Mouse (Mus musculus) MEL (cell line): Measurements from ENCODE around the gene Olfr1370. TPM values are rescaled to one million over a fixed set of nuclear protein-coding genes. Genes with fewer than 3 reads are reported as not detected.

Source experiments
- DNase-seq: peaks from one replicate; pipeline ENCODE4 v3.0.0; 2011; ENCODE audit warnings: low read depth, low spot score
- H3K27ac ChIP-seq: 2 replicates; pipeline ENCODE4 v1.5.1; 2012; ENCODE audit warnings: low read depth, mild to moderate bottlenecking, control low read depth, low read length, moderate library complexity; ENCODE audit not compliant: control insufficient read depth
- H3K27me3 ChIP-seq, 2 experiments: fragments of 150-350 bp in 1 of 2; sonication (generic) in 1 of 2; 2 replicates each; pipeline ENCODE4 v1.6.1; 2012; ENCODE audit warnings: low read length in 2 of 2, mild to moderate bottlenecking in 2 of 2, improper control_type of control experiment in 1 of 2, moderate library complexity in 1 of 2; ENCODE audit not compliant: insufficient read depth in 2 of 2, control insufficient read depth in 1 of 2
- H3K36me3 ChIP-seq, 2 experiments: 2 replicates each; pipeline ENCODE4 v1.6.1; 2012 to 2014; ENCODE audit warnings: low read length in 2 of 2, improper control_type of control experiment in 1 of 2, inconsistent platforms in 1 of 2, mild to moderate bottlenecking in 1 of 2; ENCODE audit not compliant: insufficient read depth in 2 of 2, control insufficient read depth in 1 of 2
- H3K4me1 ChIP-seq, 2 experiments: fragments of 150-350 bp in 1 of 2; sonication (generic) in 1 of 2; 2 replicates each; pipeline ENCODE4 v1.6.1; 2012; ENCODE audit warnings: low read length in 2 of 2, improper control_type of control experiment in 1 of 2, mild to moderate bottlenecking in 1 of 2; ENCODE audit not compliant: insufficient read depth in 2 of 2, control insufficient read depth in 1 of 2
- H3K4me3 ChIP-seq, 2 experiments: fragments of 150-350 bp in 1 of 2; sonication (generic) in 1 of 2; 2 replicates each; pipeline ENCODE4 v1.5.1; 2012; ENCODE audit warnings: low read depth in 2 of 2, low read length in 2 of 2, mild to moderate bottlenecking in 2 of 2, moderate library complexity in 2 of 2, control low read depth in 1 of 2, improper control_type of control experiment in 1 of 2; ENCODE audit not compliant: control insufficient read depth in 1 of 2, insufficient read depth in 1 of 2
- H3K79me2 ChIP-seq: 2 replicates; pipeline ENCODE4 v1.6.1; 2012; ENCODE audit warnings: mild to moderate bottlenecking, low read length, moderate library complexity; ENCODE audit not compliant: control insufficient read depth, poor library complexity, insufficient read depth
- H3K9ac ChIP-seq: 2 replicates; pipeline ENCODE4 v1.6.1; 2012; ENCODE audit warnings: low read depth, mild to moderate bottlenecking, control low read depth, low read length, moderate library complexity; ENCODE audit not compliant: control insufficient read depth, poor library complexity, severe bottlenecking
- H3K9me3 ChIP-seq: fragments of 150-350 bp; sonication (generic); replicated peaks from 2 replicates; pipeline ENCODE4 v1.6.1; 2012; ENCODE audit warnings: mild to moderate bottlenecking, low read length, improper control_type of control experiment, moderate library complexity; ENCODE audit not compliant: insufficient read depth
- BHLHE40 ChIP-seq: IDR thresholded peaks from 2 replicates; pipeline ENCODE4 v1.6.1; 2012; ENCODE audit warnings: low read depth, mild to moderate bottlenecking, inconsistent platforms, low read length, improper control_type of control experiment, borderline replicate concordance
- CHD1 ChIP-seq: IDR thresholded peaks from 2 replicates; pipeline ENCODE4 v1.6.1; 2012; ENCODE audit warnings: low read depth, mild to moderate bottlenecking, inconsistent platforms, low read length, improper control_type of control experiment
- CHD2 ChIP-seq: IDR thresholded peaks from 2 replicates; pipeline ENCODE4 v1.6.1; 2011; ENCODE audit warnings: low read length, improper control_type of control experiment
- CTCF ChIP-seq, 3 experiments: IDR thresholded peaks in 2 of 3; conservative IDR thresholded peaks in 1 of 3; 2 replicates each; pipeline ENCODE4 v1.5.1; 2011 to 2012; ENCODE audit warnings: low read length in 3 of 3, low read depth in 2 of 3, mild to moderate bottlenecking in 2 of 3, improper control_type of control experiment in 1 of 3, inconsistent platforms in 1 of 3, mixed read lengths in 1 of 3, moderate library complexity in 1 of 3; ENCODE audit not compliant: control insufficient read depth in 1 of 3, insufficient read depth in 1 of 3, poor library complexity in 1 of 3, severe bottlenecking in 1 of 3
- ELF1 ChIP-seq: IDR thresholded peaks from 2 replicates; pipeline ENCODE4 v1.6.1; 2014; ENCODE audit warnings: low read depth, mild to moderate bottlenecking, inconsistent platforms, low read length, improper control_type of control experiment, moderate library complexity
- ETS1 ChIP-seq: IDR thresholded peaks from 2 replicates; pipeline ENCODE4 v1.6.1; 2012; ENCODE audit warnings: low read depth, mild to moderate bottlenecking, inconsistent platforms, low read length, improper control_type of control experiment, moderate library complexity
- GABPA ChIP-seq: IDR thresholded peaks from 2 replicates; pipeline ENCODE4 v1.6.1; 2012; ENCODE audit warnings: low read depth, mild to moderate bottlenecking, inconsistent platforms, low read length, improper control_type of control experiment, moderate library complexity
- HCFC1 ChIP-seq: IDR thresholded peaks from 2 replicates; pipeline ENCODE4 v1.6.1; 2012; ENCODE audit warnings: low read depth, mild to moderate bottlenecking, inconsistent platforms, low read length, improper control_type of control experiment, moderate library complexity
- JUND ChIP-seq: IDR thresholded peaks from 2 replicates; pipeline ENCODE4 v1.6.1; 2011; ENCODE audit warnings: low read depth, mild to moderate bottlenecking, improper control_type of control experiment, low read length
- KAT2A ChIP-seq: conservative IDR thresholded peaks from 2 replicates; pipeline ENCODE4 v1.6.1; 2012; ENCODE audit warnings: low read depth, low read length, improper control_type of control experiment, inconsistent platforms
- MAFK ChIP-seq: IDR thresholded peaks from 2 replicates; pipeline ENCODE4 v1.6.1; 2011; ENCODE audit warnings: low read depth, mild to moderate bottlenecking, low read length, improper control_type of control experiment, borderline replicate concordance
- MAX ChIP-seq: IDR thresholded peaks from 2 replicates; pipeline ENCODE4 v1.6.1; 2011; ENCODE audit warnings: low read length, improper control_type of control experiment
- MAZ ChIP-seq: IDR thresholded peaks from 2 replicates; pipeline ENCODE4 v1.6.1; 2012; ENCODE audit warnings: low read depth, mild to moderate bottlenecking, inconsistent platforms, low read length, improper control_type of control experiment
- MEF2A ChIP-seq: IDR thresholded peaks from 2 replicates; pipeline ENCODE4 v1.6.1; 2014; ENCODE audit warnings: low read depth, mild to moderate bottlenecking, inconsistent platforms, low read length, improper control_type of control experiment; ENCODE audit not compliant: poor library complexity, insufficient replicate concordance, severe bottlenecking; ENCODE audit errors: extremely low read depth
- MXI1 ChIP-seq: IDR thresholded peaks from 2 replicates; pipeline ENCODE4 v1.6.1; 2011; ENCODE audit warnings: mild to moderate bottlenecking, low read depth, low read length, improper control_type of control experiment
- MYB ChIP-seq: IDR thresholded peaks from 2 replicates; pipeline ENCODE4 v1.6.1; 2011; ENCODE audit warnings: mild to moderate bottlenecking, low read depth, low read length, improper control_type of control experiment
- POLR2A ChIP-seq, 2 experiments: IDR thresholded peaks; 2 replicates each; pipeline ENCODE4 v1.6.1; 2011 to 2012; ENCODE audit warnings: low read length in 2 of 2, mild to moderate bottlenecking in 2 of 2, control low read depth in 1 of 2, improper control_type of control experiment in 1 of 2, low read depth in 1 of 2, moderate library complexity in 1 of 2; ENCODE audit not compliant: control insufficient read depth in 1 of 2, insufficient read depth in 1 of 2, poor library complexity in 1 of 2
- POLR2AphosphoS2 ChIP-seq: IDR thresholded peaks from 2 replicates; pipeline ENCODE4 v1.6.1; 2011; ENCODE audit warnings: low read length, improper control_type of control experiment
- POLR2AphosphoS5 ChIP-seq: IDR thresholded peaks from 2 replicates; pipeline ENCODE4 v1.6.1; 2012; ENCODE audit warnings: low read depth, borderline replicate concordance, mild to moderate bottlenecking, inconsistent platforms, low read length, moderate library complexity, mixed read lengths
- RCOR1 ChIP-seq: IDR thresholded peaks from 2 replicates; pipeline ENCODE4 v1.6.1; 2012; ENCODE audit warnings: low read depth, mild to moderate bottlenecking, inconsistent platforms, low read length, improper control_type of control experiment
- SIN3A ChIP-seq: IDR thresholded peaks from 2 replicates; pipeline ENCODE4 v1.6.1; 2012; ENCODE audit warnings: low read length, improper control_type of control experiment, inconsistent platforms
- SMC3 ChIP-seq: IDR thresholded peaks from 2 replicates; pipeline ENCODE4 v1.6.1; 2011; ENCODE audit warnings: low read depth, low read length, improper control_type of control experiment
- TAL1 ChIP-seq: IDR thresholded peaks from 2 replicates; pipeline ENCODE4 v1.6.1; 2012; ENCODE audit warnings: mild to moderate bottlenecking, inconsistent platforms, low read length, moderate library complexity, mixed read lengths
- TBP ChIP-seq: IDR thresholded peaks from 2 replicates; pipeline ENCODE4 v1.8.0; 2011; ENCODE audit warnings: low read depth, low read length, improper control_type of control experiment
- TCF12 ChIP-seq: IDR thresholded peaks from 2 replicates; pipeline ENCODE4 v1.6.1; 2014; ENCODE audit warnings: low read depth, mild to moderate bottlenecking, inconsistent platforms, low read length, improper control_type of control experiment, moderate library complexity
- ZC3H11A ChIP-seq: IDR thresholded peaks from 2 replicates; pipeline ENCODE4 v1.6.1; 2012; ENCODE audit warnings: low read depth, mild to moderate bottlenecking, inconsistent platforms, low read length, improper control_type of control experiment
- polyA plus RNA-seq, 2 experiments: library from polyadenylated mRNA; stranded (reverse) in 1 of 2; unstranded in 1 of 2; fragments of >175 nt in 1 of 2; fragments of >200 nt in 1 of 2; gene quantifications; 2 replicates each; pipeline versions ENCODE4 v1.2.1 to v1.2.4; 2012; ENCODE audit warnings: low replicate concordance in 2 of 2, low read depth in 1 of 2; ENCODE audit not compliant: insufficient read length in 2 of 2, insufficient read depth in 1 of 2, missing spikeins in 1 of 2
- total RNA-seq: library from RNA; depleted of rRNA; stranded (reverse); fragments of 300-350 nt; gene quantifications from 2 replicates; pipeline ENCODE4 v1.2.3, GENCODE M21; 2012

Gene Olfr1370
- total and polyA plus RNA-seq, 3 experiments, result not detected

GRCm38 (mm10) chr13:21050118-21050517 is 24.6 kb downstream of the Olfr1370 start:
- Histone ChIP-seq H3K79me2 (no peaks in the 10 kb centered on the region), H3K4me3 (no peak overlapping the region), H3K9ac (no peak overlapping the region), H3K36me3 (no peaks in the 10 kb centered on the region), H3K4me1 (no peaks in the 10 kb centered on the region), H3K27me3 (no peaks in the 10 kb centered on the region), H3K27ac (no peak overlapping the region), H3K9me3 (no peaks in the 10 kb centered on the region)
- TF ChIP-seq MAX (no peak), HCFC1 (no peak), ELF1 (no peak), CHD1 (no peak), ZC3H11A (no peak), CTCF (IDR thresholded peaks at IDR 0.05 in 2 of 3, conservative IDR thresholded peaks at IDR 0.05 in 1 of 3; ENCODE audit: control insufficient read depth in 1 of 3, insufficient read depth in 1 of 3, low read depth in 2 of 3, low read length in 3 of 3, poor library complexity in 1 of 3, severe bottlenecking in 1 of 3) (peak in 1 of 3 experiments; percentile 8; a peak in 1 of 6 replicates), CHD2 (no peak)
- DNase-seq, result no peak

GRCm38 (mm10) chr13:21040589-21041199 is 34.1 kb downstream of the Olfr1370 start:
- DNase-seq, result no peak
- no peaks in the 10 kb centered on the region for H3K79me2 ChIP-seq
- H3K4me3 ChIP-seq, result no peak overlapping the region
- H3K27me3 ChIP-seq, result no peaks in the 10 kb centered on the region
- H3K9ac ChIP-seq, result no peak overlapping the region
- no peaks in the 10 kb centered on the region for H3K9me3 ChIP-seq
- TF ChIP-seq MAFK (no peak), MYB (no peak), TAL1 (no peak), ZC3H11A (no peak), HCFC1 (no peak), MAZ (no peak), BHLHE40 (no peak), JUND (no peak)
- TF ChIP-seq, all 39 proteins: peak for 0
- Histone ChIP-seq H3K36me3 (no peaks in the 10 kb centered on the region), H3K4me1 (no peaks in the 10 kb centered on the region), H3K27ac (no peak overlapping the region)

- no peak for DNase-seq
- Histone ChIP-seq H3K9me3 (no peaks in the 10 kb centered on the region), H3K79me2 (no peaks in the 10 kb centered on the region), H3K9ac (no peak overlapping the region), H3K27me3 (no peaks in the 10 kb centered on the region), H3K36me3 (no peaks in the 10 kb centered on the region), H3K27ac (no peak overlapping the region), H3K4me3 (no peak overlapping the region), H3K4me1 (no peaks in the 10 kb centered on the region)
- no peak for TF ChIP-seq KAT2A
- no peak for TF ChIP-seq HCFC1
- TF ChIP-seq ELF1, result no peak
- no peak for TF ChIP-seq POLR2AphosphoS2
- TF ChIP-seq TBP, result no peak
- no peak for TF ChIP-seq POLR2A (IDR thresholded peaks at IDR 0.05; ENCODE audit: control insufficient read depth in 1 of 2, insufficient read depth in 1 of 2, low read depth in 1 of 2, low read length in 2 of 2, poor library complexity in 1 of 2)
- TF ChIP-seq JUND, result no peak
- TF ChIP-seq ETS1, result no peak
- no peak for TF ChIP-seq SIN3A
- TF ChIP-seq BHLHE40, result no peak
- TF ChIP-seq POLR2AphosphoS5, result no peak
- no peak for TF ChIP-seq MXI1
- TF ChIP-seq RCOR1, result no peak
- TF ChIP-seq TCF12, result no peak
- no peak for TF ChIP-seq MYB
- TF ChIP-seq MEF2A, result no peak
- TF ChIP-seq SMC3, result no peak
- TF ChIP-seq CHD2, result no peak
- no peak for TF ChIP-seq GABPA
- TF ChIP-seq CTCF (IDR thresholded peaks at IDR 0.05 in 2 of 3, conservative IDR thresholded peaks at IDR 0.05 in 1 of 3; ENCODE audit: control insufficient read depth in 1 of 3, insufficient read depth in 1 of 3, low read depth in 2 of 3, low read length in 3 of 3, poor library complexity in 1 of 3, severe bottlenecking in 1 of 3), result no peak
Measured at GRCm38 (mm10) chr13:21035981-21036380, 38.8 kb downstream of the Olfr1370 start.
